Mouse (Mus musculus) left cerebral cortex, adult 2 months (tissue): Measurements from ENCODE around the gene Nol6. TPM values are rescaled to one million over a fixed set of nuclear protein-coding genes. Genes with fewer than 3 reads are reported as not detected.

Experiments
- DNase-seq, 2 experiments: peaks; one replicate each; pipeline ENCODE4 v3.0.0; 2021 to 2022; ENCODE audit warnings: low spot score in 2 of 2, mixed read lengths in 1 of 2; ENCODE audit errors: extremely low spot score in 1 of 2
- H3K27ac ChIP-seq: fragments of 200-600 bp; 2 replicates; pipeline ENCODE4 v1.8.1; 2022
- H3K4me3 ChIP-seq: fragments of 200-600 bp; 2 replicates; pipeline ENCODE4 v1.8.1; 2022
- CTCF ChIP-seq: fragments of 200-600 bp; IDR thresholded peaks from 2 replicates; pipeline ENCODE4 v1.8.1; 2022; ENCODE audit warnings: antibody characterized with exemption, mild to moderate bottlenecking, moderate library complexity
- intact Hi-C: fragments of 180-260 bp; cut with DNase I; formaldehyde crosslinking; loops from one replicate; pipeline ENCODE4 v1.15.1; 2025
- total RNA-seq, 2 experiments: library from RNA; stranded (reverse); gene quantifications; 2 replicates each; pipeline ENCODE4 v1.2.3; 2021

The Nol6 gene
- total RNA-seq, 2 experiments from 2014 or later = 91.4 to 97.4 TPM

DNA sequence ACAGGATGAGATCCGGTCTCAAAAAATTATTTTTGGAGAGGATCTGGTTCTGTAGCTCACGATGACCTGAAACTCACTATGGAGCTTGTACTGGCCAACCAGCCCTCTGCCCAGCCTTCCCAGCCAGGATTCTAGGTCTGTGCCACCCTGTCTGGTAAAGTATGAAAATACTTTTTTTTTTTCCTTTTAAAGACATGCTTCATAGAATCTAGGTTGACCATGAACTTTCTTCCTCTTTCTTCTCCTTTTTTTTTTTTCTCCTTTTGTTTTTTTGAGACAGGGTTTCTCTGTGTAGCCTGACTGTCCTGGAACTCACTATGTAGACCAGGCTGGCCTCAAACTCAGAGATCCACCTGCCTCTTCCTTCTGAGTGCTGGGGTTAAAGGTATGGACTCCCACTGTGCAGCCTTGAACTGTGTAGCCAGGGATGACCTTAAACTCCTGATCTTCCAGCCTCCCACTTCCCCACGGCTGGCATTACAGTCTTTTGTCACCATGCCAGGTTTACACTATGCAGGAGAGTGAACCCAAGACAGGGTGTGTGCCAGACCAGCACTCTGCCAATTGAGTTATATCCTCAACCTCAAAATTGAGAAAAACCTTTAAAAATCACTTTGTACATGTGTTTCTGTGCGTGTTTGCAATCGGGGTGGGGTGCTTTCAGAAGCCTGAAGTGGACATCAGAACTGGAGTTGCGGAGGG lies 16.1 kb upstream of the Nol6 start:
- Histone ChIP-seq H3K27ac (no peak overlapping the region), H3K4me3 (no peak overlapping the region)
- no peak for TF ChIP-seq CTCF
- intact Hi-C loops = no loop called here
- no peak for DNase-seq

DNA sequence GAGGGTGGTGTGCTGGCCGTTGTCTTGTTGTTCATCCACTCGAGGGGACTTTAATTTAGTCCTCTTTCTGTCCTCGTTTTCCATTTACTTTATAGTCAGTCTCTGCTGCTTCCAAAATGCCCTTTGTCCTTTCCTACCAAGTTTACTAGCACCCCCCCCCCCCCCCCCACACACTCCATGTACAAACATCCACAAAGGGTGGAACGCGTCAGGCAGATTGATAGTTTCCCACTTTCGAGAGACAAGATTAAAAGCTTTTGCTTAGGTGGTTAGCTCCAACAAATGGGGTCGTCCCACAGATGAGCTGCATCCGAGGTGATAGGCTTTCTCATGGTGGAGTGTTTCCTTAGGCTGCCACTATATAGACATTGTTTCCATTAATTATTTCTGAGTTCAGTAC lies 12.6 kb upstream of the Nol6 start:
- no peak for TF ChIP-seq CTCF
- H3K4me3 ChIP-seq = peak overlapping the region; percentile 58
- intact Hi-C loops = loop anchor here (5.0 kb wide), 1 partner anchor 140 kb away; the partner anchor contains the start of gene Ubap2
- no peak for DNase-seq
- peak overlapping the region; percentile 95 for H3K27ac ChIP-seq

DNA sequence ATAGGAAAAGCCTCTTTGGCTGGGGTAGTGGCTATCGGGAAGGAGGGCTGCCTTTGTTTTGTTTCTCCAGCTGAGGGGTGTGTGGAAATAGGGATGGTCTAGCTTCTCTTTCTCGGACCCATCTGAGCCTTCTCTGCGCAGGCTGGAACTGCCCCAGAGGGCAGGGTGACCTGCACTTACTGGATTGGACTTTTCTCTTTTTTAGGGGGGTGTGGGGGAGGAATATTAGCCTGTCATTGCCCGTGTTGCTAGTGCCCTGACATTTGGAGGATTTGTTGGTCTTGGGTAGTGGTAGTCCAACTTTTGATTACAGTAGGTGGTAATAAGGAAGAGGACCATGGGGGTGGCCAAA lies 12.2 kb upstream of the Nol6 start:
- intact Hi-C loops = loop anchor here (5.0 kb wide), 1 partner anchor 141 kb away; the partner anchor contains the start of gene Ubap2
- H3K27ac ChIP-seq = peak overlapping the region; percentile 95

DNA sequence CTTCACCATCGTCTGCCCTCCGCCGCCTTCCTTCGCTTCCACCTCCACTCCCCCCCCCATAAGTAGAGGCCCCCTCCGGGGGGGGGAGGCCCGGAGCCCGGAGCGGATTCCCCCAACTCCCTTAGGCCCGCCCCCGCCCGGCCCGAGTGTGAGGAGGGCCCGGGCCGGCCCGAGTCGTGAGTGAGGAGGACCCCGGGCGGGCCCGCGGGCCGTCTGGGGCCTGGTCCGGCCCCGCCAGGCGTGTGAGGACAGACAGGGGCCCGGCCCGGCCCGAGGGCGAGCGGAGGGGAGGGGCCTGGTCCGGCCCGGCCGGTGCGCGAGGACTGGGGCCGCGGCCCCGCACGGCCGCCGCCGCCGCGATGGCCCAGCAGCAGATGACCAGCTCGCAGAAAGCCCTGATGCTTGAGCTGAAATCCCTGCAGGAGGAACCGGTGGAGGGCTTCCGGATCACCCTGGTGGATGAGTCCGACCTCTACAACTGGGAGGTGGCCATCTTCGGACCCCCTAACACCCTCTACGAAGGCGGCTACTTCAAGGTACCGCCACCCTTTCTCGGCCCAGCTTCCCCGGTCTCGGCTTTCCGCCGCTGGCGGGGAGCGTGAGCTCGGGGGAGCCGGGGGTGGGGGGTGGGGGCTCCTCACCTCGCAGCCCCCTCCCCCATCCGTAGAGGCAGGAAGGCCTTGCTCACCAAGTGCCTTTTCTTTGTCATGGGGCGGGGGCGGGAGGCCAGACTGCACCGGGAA lies 11.6 kb upstream of the Nol6 start, which contains the start of gene Ube2r2:
Gene Ube2r2 (plus strand): TSS at position 33 of the 743 bp plus-strand sequence.
- intact Hi-C loops = loop anchor here (5.0 kb wide), 1 partner anchor 141 kb away; the partner anchor contains the start of gene Ubap2
- Histone ChIP-seq H3K4me3 (peak within 1 kb of the TSS; percentile 58), H3K27ac (peak within 1 kb of the TSS; percentile 95)
- TF ChIP-seq CTCF = no peak; the same call in 1 of the 2 replicates
- peak; percentile 38 to 58 for DNase-seq

More for the DNA sequence above, 12.2 kb upstream of the Nol6 start:
- no peak for DNase-seq
- TF ChIP-seq CTCF = no peak
- H3K4me3 ChIP-seq = peak overlapping the region; percentile 58

DNA sequence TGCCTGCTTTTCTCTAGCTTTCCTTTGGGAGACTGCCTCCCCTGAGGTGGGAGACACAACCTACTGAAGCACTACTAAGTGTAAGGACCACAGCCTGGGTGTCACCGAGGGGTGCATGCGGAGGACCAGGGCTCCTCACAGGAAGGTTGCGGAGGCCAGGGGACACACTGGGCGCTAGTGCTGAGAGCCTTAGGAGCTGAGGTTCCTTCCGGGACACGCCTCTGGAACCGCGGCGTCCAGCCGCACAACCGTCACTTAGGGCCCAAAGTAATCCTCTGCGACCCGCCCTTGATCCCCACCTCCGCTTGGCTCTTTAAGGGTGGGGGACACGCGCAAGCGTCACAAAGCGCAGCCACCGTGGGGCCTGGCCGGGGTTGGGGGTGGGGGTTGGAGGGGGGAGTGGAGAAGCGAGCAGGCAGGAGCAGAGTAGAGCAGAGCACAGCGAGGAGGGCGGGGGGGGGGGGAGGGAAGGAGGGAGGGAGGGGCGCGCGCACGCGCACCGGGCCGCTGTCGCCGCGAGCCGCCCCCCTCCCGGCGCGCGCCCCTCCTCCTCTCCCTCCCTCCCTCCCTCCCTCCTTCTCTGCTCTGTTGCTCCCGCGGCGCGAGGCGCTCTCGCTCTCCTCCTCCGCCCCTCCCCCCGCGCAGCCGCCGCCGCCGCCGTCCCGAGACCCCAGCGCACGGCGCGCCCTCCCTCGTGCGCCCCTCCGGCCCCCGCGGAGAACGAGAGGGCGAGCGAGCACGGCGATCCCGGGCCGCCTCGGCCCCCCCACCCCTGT lies 10.9 kb upstream of the Nol6 start:
- Histone ChIP-seq H3K27ac (peak overlapping the region; percentile 95), H3K4me3 (peak overlapping the region; percentile 58)
- DNase-seq = peak; percentile 68 to 79
- no peak for TF ChIP-seq CTCF
- intact Hi-C loops = loop anchor here (5.0 kb wide), 3 partner anchors 142 to 247 kb away; partner anchors contain the start of gene Ubap2

DNA sequence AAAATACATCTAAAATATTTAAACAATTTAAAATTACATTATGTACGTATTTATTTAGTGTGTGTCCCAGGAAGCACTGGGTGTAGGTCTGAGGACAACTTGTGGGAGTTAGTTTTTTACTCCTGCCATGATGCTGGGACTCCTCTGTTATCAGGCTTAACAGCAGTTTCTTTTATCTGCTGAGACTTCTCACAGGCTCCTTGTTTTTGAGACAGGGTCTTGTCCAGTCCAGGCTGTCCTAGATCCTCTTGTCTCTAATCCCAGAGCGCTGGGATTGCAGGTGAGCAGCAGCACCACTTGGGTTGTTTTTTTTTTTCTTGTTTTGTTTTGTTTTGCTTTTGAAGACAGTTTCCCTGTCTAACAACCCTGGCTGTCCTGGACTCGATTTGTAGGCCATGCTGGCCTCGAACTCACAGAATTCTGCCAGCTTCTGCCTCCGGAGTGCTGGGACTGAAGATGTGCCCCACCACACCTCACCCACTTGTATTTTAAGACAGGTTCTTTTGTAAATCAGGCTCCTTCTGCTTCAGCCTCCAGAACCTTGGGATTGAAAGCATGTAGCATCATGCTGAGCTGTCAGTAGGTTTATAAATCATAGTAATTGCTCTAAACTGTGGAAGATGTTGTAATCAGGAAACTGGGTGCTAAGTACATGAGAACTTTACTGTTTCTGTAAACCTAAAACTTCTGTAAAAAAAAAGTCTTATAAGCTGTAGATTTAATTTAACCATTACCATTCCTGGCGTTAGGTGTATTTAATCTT lies 9.5 kb upstream of the Nol6 start:
- Histone ChIP-seq H3K4me3 (no peak overlapping the region), H3K27ac (no peak overlapping the region)
- TF ChIP-seq CTCF = no peak
- no peak for DNase-seq
- intact Hi-C loops = loop anchor here (5.0 kb wide), 2 partner anchors 154 to 249 kb away; no protein-coding TSS in a partner anchor

DNA sequence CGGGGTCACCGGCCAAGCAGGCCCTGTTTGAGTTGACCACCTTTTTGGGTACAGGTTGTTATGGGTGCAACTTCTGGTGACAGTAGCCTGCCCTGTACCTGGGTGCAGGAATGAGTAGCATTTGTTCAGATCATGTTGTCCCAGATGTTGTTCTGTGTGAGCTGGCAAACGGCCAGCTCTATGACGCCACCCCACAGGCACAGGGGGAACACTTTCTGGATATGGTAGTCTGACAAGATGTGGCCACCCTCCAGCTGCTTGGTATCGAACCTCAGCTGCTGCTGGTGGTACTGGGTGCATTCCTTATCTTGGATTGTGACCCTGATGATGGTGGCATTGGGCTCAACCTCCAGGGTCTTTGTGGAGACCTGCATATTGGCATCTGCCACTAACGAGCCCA lies 8.2 kb upstream of the Nol6 start:
- intact Hi-C loops = loop anchor here (5.0 kb wide), 2 partner anchors 155 to 250 kb away; no protein-coding TSS in a partner anchor
- TF ChIP-seq CTCF = no peak
- no peak overlapping the region for H3K27ac ChIP-seq
- H3K4me3 ChIP-seq = no peak overlapping the region
- DNase-seq = no peak

GRCm38 (mm10) chr4:41129836-41130235 lies 5.6 kb upstream of the Nol6 start:
- H3K27ac ChIP-seq = no peak overlapping the region
- TF ChIP-seq CTCF = no peak
- no peak overlapping the region for H3K4me3 ChIP-seq
- intact Hi-C loops = loop anchor here (1.0 to 5.0 kb wide), 4 partner anchors 36 to 252 kb away; no protein-coding TSS in a partner anchor
- DNase-seq = no peak

GRCm38 (mm10) chr4:41129406-41129805 lies 5.2 kb upstream of the Nol6 start:
- Histone ChIP-seq H3K4me3 (no peak overlapping the region), H3K27ac (no peak overlapping the region)
- TF ChIP-seq CTCF = peak; percentile 82
- intact Hi-C loops = loop anchor here (1.0 to 2.0 kb wide), 2 partner anchors 37 to 97 kb away; no protein-coding TSS in a partner anchor
- DNase-seq = peak; percentile 48 to 53

DNA sequence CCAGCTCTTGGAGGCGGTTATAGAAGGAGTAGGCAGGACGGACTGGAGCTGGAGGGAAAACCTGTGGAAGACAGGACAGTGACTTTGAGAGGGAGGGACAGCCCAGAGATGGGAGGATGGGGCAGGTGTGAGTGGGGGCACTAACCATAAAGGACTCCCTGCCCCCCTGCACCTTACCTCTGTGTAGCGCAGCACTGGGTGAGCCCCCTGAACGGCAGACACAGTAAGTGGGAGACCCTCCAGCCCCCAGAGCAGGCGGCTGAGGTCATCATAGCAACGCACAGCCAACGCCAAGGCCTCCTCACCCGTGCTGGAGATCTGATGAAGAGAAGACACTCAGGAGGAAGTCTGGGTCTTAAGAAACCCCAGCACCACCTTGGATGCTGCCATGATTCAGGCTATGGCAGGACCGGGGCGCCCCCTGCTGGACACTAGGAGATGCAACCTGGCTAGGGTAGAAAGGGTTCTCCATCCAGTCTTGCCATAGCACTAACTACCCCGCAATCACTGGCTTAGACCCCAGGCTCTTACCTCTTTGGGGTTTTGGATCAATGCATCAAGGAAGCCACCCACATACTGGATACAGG lies 5.5 kb downstream of the Nol6 start:
- peak; percentile 84 for TF ChIP-seq CTCF
- peak; percentile 54 to 57 for DNase-seq

More for the DNA sequence above, 5.5 kb downstream of the Nol6 start:
- intact Hi-C loops = loop anchor here (1.0 kb wide), 1 partner anchor 68 kb away; no protein-coding TSS in a partner anchor
- H3K27ac ChIP-seq = no peak overlapping the region
- H3K4me3 ChIP-seq = no peak overlapping the region
